24 mouse cellular contexts compared by ENCODE assay signal in the genomic region with DNA sequence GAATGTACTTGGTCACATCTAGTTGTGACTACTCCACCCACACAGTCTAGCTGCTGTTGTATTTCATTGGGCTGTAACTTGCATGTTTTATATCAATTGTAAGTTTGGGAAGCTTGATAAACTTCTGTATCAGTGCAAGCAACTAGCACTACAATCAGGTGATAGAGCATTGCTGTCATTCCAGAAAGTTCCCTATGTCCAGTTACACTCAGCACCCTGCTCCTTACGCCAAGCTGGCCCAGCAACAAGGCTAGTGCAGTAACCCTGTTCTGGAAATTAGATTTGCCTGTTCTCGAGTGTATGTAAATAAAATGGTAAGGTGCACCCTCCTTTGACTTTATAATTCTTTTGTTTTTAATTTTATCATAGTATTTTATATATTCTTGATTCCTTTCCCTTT. TPM values are rescaled to one million over a fixed set of nuclear protein-coding genes. Genes with fewer than 3 reads are reported as not detected.
DNase-seq lines count a peak whose midpoint lies in the region; ATAC-seq and TF ChIP-seq lines count a peak whose summit lies in the region.
"Had no signal": no experiment of that assay in that cellular context is flagged by ENCODE, and none has a peak within 500 bp of the region (broad histone marks: within the 10 kb centered on the region; RNA-seq: fewer than 3 reads in every experiment).

No protein-coding gene starts in this region.

- intact Hi-C loops in heart, postnatal 14 days (cut with DNase I) = no loop called here

- peaks cover 27% of the 10 kb centered on the region for H3K36me3 ChIP-seq in heart, embryonic 13.5 days
- peaks cover 24% of the 10 kb centered on the region for H3K36me3 ChIP-seq in kidney, embryonic 14.5 days (ENCODE audit: control insufficient read depth, insufficient read depth, low read length)
- peaks cover 16% of the 10 kb centered on the region for H3K36me3 ChIP-seq in stomach, embryonic 14.5 days (ENCODE audit: control insufficient read depth, insufficient read depth, low read length)
- H3K36me3 ChIP-seq in stomach, postnatal 0 days (ENCODE audit: control insufficient read depth, insufficient read depth, low read length) = no peaks in the 10 kb centered on the region
- H3K36me3 ChIP-seq in stomach, embryonic 16.5 days (ENCODE audit: control insufficient read depth, insufficient read depth, low read length) = 0 out of 2 replicates have a peak, but pooled peaks cover 3% of the 10 kb centered on the region

- H3K4me1 ChIP-seq in heart, embryonic 13.5 days = peaks cover 32% of the 10 kb centered on the region
- peaks cover 13% of the 10 kb centered on the region; the same call in 1 of the 2 replicates for H3K4me1 ChIP-seq in kidney, embryonic 14.5 days (ENCODE audit: control insufficient read depth, insufficient read depth, low read length)
- 0 out of 2 replicates have a peak, but pooled peaks cover 3% of the 10 kb centered on the region for H3K4me1 ChIP-seq in stomach, embryonic 14.5 days (ENCODE audit: control insufficient read depth, insufficient read depth, low read length)
- no peaks in the 10 kb centered on the region for H3K4me1 ChIP-seq in stomach, postnatal 0 days (replicated peaks; ENCODE audit: control insufficient read depth, insufficient read depth)
- H3K4me1 ChIP-seq in stomach, embryonic 16.5 days (ENCODE audit: control insufficient read depth, insufficient read depth, low read length) = peaks cover 12% of the 10 kb centered on the region
- H3K4me1 ChIP-seq: forebrain, embryonic 13.5 days; midbrain, embryonic 12.5 days had no signal

- no peaks in the 10 kb centered on the region for H3K27me3 ChIP-seq in heart, embryonic 13.5 days (replicated peaks)
- H3K27me3 ChIP-seq in kidney, embryonic 14.5 days (ENCODE audit: control insufficient read depth, insufficient read depth, low read length) = no peaks in the 10 kb centered on the region
- no peaks in the 10 kb centered on the region for H3K27me3 ChIP-seq in stomach, embryonic 14.5 days (ENCODE audit: control insufficient read depth, insufficient read depth, low read length)
- no peaks in the 10 kb centered on the region for H3K27me3 ChIP-seq in stomach, postnatal 0 days (ENCODE audit: control insufficient read depth, insufficient read depth, low read length)
- H3K27me3 ChIP-seq in stomach, embryonic 16.5 days (ENCODE audit: control insufficient read depth, insufficient read depth, low read length) = no peaks in the 10 kb centered on the region
- H3K27me3 ChIP-seq: CH12.LX; embryonic facial prominence, embryonic 13.5 days; forebrain, embryonic 13.5 days; hindbrain, embryonic 15.5 days; midbrain, embryonic 12.5 days had no signal

- peak overlapping the region; percentile 59 for H3K9ac ChIP-seq in heart, embryonic 13.5 days
- H3K9ac ChIP-seq in kidney, embryonic 14.5 days (ENCODE audit: low read depth, low read length) = no peak overlapping the region
- no peak overlapping the region for H3K9ac ChIP-seq in stomach, embryonic 14.5 days (replicated peaks; ENCODE audit: low read depth, low read length)
- H3K9ac ChIP-seq in stomach, postnatal 0 days (ENCODE audit: low read length) = no peak overlapping the region
- H3K9ac ChIP-seq in stomach, embryonic 16.5 days (ENCODE audit: low read length) = no peak overlapping the region
- H3K9ac ChIP-seq: embryonic facial prominence, embryonic 13.5 days; forebrain, embryonic 13.5 days; hindbrain, embryonic 15.5 days; midbrain, embryonic 12.5 days had no signal

- 42% methylated on average over 2 of the region's 2 CpGs for WGBS in heart, embryonic 13.5 days
- 88% methylated on average over 2 of the region's 2 CpGs for WGBS in kidney, embryonic 14.5 days
- WGBS in stomach, embryonic 14.5 days = 74% methylated on average over 2 of the region's 2 CpGs
- WGBS in stomach, postnatal 0 days = 64% methylated on average over 2 of the region's 2 CpGs
- WGBS in stomach, embryonic 16.5 days = 62% methylated on average over 2 of the region's 2 CpGs

- H3K9me3 ChIP-seq in heart, embryonic 13.5 days = no peaks in the 10 kb centered on the region
- no peaks in the 10 kb centered on the region for H3K9me3 ChIP-seq in kidney, embryonic 14.5 days (ENCODE audit: control insufficient read depth, low read length)
- no peaks in the 10 kb centered on the region for H3K9me3 ChIP-seq in stomach, embryonic 14.5 days (ENCODE audit: control insufficient read depth, low read depth, low read length)
- no peaks in the 10 kb centered on the region for H3K9me3 ChIP-seq in stomach, postnatal 0 days (ENCODE audit: control insufficient read depth, low read length)
- no peaks in the 10 kb centered on the region for H3K9me3 ChIP-seq in stomach, embryonic 16.5 days (replicated peaks; ENCODE audit: control insufficient read depth, low read length)
- H3K9me3 ChIP-seq: embryonic facial prominence, embryonic 13.5 days; forebrain, embryonic 13.5 days; G1E; hindbrain, embryonic 15.5 days; midbrain, embryonic 12.5 days had no signal

- no peak for DNase-seq in heart, postnatal 14 days
- no peak for DNase-seq in kidney, postnatal 36 days
- DNase-seq in stomach, postnatal 0 days (ENCODE audit: low spot score) = no peak
- DNase-seq: adrenal gland, adult 2 months; B cell, adult 2 months; cerebellum, adult 11-12 months; cerebellum, postnatal 10 days; gastrocnemius, postnatal 36 days; liver; liver, postnatal 0 days; lung, postnatal 14 days; thymus, postnatal 14 days had no signal

- peak overlapping the region; percentile 81 for H3K27ac ChIP-seq in heart, embryonic 13.5 days (replicated peaks)
- peak overlapping the region; percentile 19; the same call in 1 of the 2 replicates for H3K27ac ChIP-seq in kidney, embryonic 14.5 days (ENCODE audit: low read depth, low read length)
- peak overlapping the region; percentile 72; the same call in 1 of the 2 replicates for H3K27ac ChIP-seq in stomach, embryonic 14.5 days (ENCODE audit: low read length)
- H3K27ac ChIP-seq in stomach, postnatal 0 days (replicated peaks) = no peak overlapping the region
- 0 out of 2 replicates have a peak overlapping the region, but pooled peaks have one; percentile 36 for H3K27ac ChIP-seq in stomach, embryonic 16.5 days (ENCODE audit: low read length)
- H3K27ac ChIP-seq: forebrain, embryonic 13.5 days; hindbrain, embryonic 15.5 days; kidney, postnatal 0 days; midbrain, embryonic 12.5 days had no signal

- no peak for ATAC-seq in heart, embryonic 13.5 days (ENCODE audit: extremely low read depth, insufficient number of reproducible peaks, low FRiP score, low TSS enrichment)
- ATAC-seq in kidney, embryonic 14.5 days (ENCODE audit: low FRiP score, low TSS enrichment) = no peak
- ATAC-seq in stomach, embryonic 14.5 days (ENCODE audit: insufficient number of reproducible peaks, insufficient read depth, low FRiP score, low read depth) = no peak
- ATAC-seq in stomach, postnatal 0 days (ENCODE audit: low FRiP score, low TSS enrichment) = no peak
- no peak for ATAC-seq in stomach, embryonic 16.5 days (ENCODE audit: insufficient read depth, low FRiP score)
- ATAC-seq in megakaryocyte, adult 5-6 weeks (ENCODE audit: poor library complexity, severe bottlenecking) = no peak
- ATAC-seq: forebrain, embryonic 13.5 days; liver, postnatal 0 days had no signal

- TF ChIP-seq CTCF in stomach, postnatal 0 days (IDR thresholded peaks at IDR 0.05; ENCODE audit: low read depth) = no peak

- H3K4me3 ChIP-seq in heart, embryonic 13.5 days = no peak overlapping the region
- H3K4me3 ChIP-seq in kidney, embryonic 14.5 days (ENCODE audit: low read length) = no peak overlapping the region
- no peak overlapping the region for H3K4me3 ChIP-seq in stomach, embryonic 14.5 days (ENCODE audit: low read depth, low read length)
- no peak overlapping the region for H3K4me3 ChIP-seq in stomach, postnatal 0 days (ENCODE audit: low read depth, low read length)
- H3K4me3 ChIP-seq in stomach, embryonic 16.5 days (replicated peaks; ENCODE audit: low read length) = no peak overlapping the region
- H3K4me3 ChIP-seq: embryonic facial prominence, embryonic 13.5 days; forebrain, embryonic 13.5 days; hindbrain, embryonic 15.5 days; midbrain, embryonic 12.5 days had no signal

- TF ChIP-seq EP300 in stomach, postnatal 0 days (optimal IDR thresholded peaks at IDR 0.05) = no peak

- peak overlapping the region; percentile 45 for H3K4me2 ChIP-seq in heart, embryonic 13.5 days
- no peak overlapping the region for H3K4me2 ChIP-seq in kidney, embryonic 14.5 days (replicated peaks; ENCODE audit: low read depth, low read length)
- H3K4me2 ChIP-seq in stomach, embryonic 14.5 days (replicated peaks; ENCODE audit: low read depth, low read length) = no peak overlapping the region
- H3K4me2 ChIP-seq in stomach, postnatal 0 days (replicated peaks; ENCODE audit: low read depth) = no peak overlapping the region
- no peak overlapping the region for H3K4me2 ChIP-seq in stomach, embryonic 16.5 days (ENCODE audit: low read depth, low read length)
- H3K4me2 ChIP-seq: embryonic facial prominence, embryonic 13.5 days; forebrain, embryonic 13.5 days; hindbrain, embryonic 15.5 days; midbrain, embryonic 12.5 days had no signal

RNA-seq across cellular contexts. Expression of a gene that starts 19.6 kb away (rescaled TPM):
- 25.2 and 27.2 TPM in 2 replicates for polyA plus RNA-seq in heart, embryonic 13.5 days (2015; fragmentation: Nextera tagmentation; extraction: Ambion mirVana)
- 1 to 10 TPM; 7.3 to 9.2 TPM for total RNA-seq in heart, postnatal 14 days (2021)
- 59.7 and 75.0 TPM in 2 replicates for polyA plus RNA-seq in kidney, embryonic 14.5 days (2014; fragmentation: Nextera tagmentation; extraction: Ambion mirVana)
- polyA plus RNA-seq in stomach, embryonic 14.5 days (2014; fragmentation: Nextera tagmentation; extraction: Ambion mirVana) = 53.0 and 53.8 TPM in 2 replicates
- 16.1 and 18.7 TPM in 2 replicates for polyA plus RNA-seq in stomach, postnatal 0 days (2015; fragmentation: Nextera tagmentation; extraction: Ambion mirVana)
- 32.9 and 37.0 TPM in 2 replicates for polyA plus RNA-seq in stomach, embryonic 16.5 days (2015; fragmentation: Nextera tagmentation; extraction: Ambion mirVana)
- total RNA-seq in megakaryocyte, adult 5-6 weeks (2015) = 32.0 and 32.6 TPM in 2 replicates
- 27.7 and 35.8 TPM in 2 replicates for total RNA-seq in megakaryocyte, adult 5-6 weeks (2017)
